Mouse (Mus musculus) embryo, embryonic 11.5 days (tissue): ENCODE measurements at regions not wholly inside any gene's neighbourhood (a gene's known extent, or its start where the extent isn't known, plus 50 kb on each side); places are given as distances from the start of the nearest gene placed in this dataset.
"Not testable (repeated sequence)": the region's sequence is repeated elsewhere in the genome, so short reads cannot be mapped to it uniquely, and the experiment has no call there.

Experiments used
- DNase-seq: peaks from one replicate; pipeline ENCODE4 v3.0.0-alpha.2; 2012; ENCODE audit warnings: low read depth, low spot score

GRCm38 (mm10) chr17:52351293-52351692 is 251.2 kb upstream of the Kcnh8 start:
- no peak for DNase-seq

DNA sequence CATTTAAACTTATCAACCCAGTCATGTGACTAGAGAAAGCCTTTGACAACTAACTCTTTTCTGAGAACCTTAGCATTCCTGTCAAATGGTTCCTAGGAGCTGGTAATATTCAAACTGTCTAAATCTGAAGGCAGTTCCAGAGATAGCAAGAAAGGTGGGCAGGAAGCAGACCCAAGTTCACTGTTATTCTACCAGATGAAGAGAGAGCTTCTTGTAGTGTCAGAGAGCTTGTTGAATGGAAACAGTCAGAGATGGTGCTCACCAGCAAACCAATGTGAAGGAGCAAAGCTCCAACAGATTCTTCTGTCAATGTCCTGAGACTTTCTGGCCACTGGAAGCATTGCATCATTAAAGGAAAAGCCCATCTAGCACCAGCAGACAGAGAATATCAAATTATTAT is 251.8 kb upstream of the Kcnh8 start:
- no peak for DNase-seq

DNA sequence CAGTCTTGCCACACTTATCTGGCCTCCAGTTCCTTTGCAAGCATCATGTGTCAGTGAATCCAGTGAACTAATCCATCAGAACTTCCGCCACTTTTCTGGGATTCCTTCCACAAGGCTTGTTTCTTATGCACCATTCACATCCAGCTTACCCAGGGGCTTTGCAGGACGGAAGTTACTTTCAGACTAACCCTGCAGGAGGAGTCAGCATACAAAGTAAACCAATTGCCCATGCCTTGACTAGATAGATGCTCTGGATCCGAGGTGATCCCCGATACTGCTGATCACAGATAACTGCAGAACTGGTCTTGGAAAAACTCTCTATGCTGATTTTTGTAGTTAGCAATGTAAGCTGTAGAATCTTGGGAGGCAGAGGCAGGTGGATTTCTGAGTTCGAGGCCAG is 252.6 kb upstream of the Kcnh8 start:
- DNase-seq: no peak

DNA sequence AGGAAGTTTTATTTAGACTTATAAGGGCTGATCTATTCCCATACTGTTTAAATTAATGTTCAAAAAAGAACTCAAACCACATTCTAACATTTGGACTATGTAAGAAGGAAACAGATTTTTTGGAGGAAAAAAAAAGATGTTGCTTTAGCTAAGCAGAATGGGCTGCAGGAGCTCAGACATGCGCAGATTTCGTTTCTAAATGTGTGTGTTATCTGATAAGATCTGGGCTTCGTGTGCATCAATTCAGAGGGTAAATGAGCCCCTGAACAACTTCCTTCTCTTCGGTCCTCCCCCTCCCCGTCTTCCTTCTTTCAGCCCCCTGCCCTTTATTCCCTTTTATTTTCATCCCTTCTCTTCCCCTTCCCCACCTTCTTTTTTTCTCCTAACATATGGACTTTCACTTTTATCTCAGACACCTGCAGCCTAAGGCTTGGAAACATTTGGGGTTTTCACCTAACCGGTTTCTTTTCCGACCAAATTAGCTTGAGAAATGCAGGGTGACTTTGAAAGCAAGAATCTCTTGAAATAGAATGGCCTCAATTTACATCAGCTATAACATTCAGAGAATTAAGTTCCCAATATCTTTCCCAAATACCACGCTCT is 253.9 kb upstream of the Kcnh8 start:
- no peak for DNase-seq

DNA sequence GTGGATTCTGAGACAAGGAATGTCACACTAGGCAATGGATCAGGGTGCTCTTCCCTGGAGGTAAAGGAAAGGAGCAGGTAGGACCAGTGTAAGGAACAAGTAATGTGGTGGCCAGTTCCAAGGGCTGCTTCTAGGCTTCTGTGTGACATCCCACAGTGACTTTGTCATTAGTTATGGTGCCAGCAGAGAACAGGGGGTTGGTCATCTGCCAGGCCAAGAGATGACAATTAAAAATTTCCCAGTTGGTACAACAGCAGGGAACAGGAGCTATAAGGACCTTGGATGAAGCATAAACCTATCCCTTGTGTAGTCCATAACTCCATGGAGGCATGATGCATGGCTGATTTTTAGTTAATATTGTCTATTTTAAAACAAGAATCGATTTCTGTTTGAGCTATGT is 281.9 kb upstream of the Kcnh8 start:
- no peak for DNase-seq

DNA sequence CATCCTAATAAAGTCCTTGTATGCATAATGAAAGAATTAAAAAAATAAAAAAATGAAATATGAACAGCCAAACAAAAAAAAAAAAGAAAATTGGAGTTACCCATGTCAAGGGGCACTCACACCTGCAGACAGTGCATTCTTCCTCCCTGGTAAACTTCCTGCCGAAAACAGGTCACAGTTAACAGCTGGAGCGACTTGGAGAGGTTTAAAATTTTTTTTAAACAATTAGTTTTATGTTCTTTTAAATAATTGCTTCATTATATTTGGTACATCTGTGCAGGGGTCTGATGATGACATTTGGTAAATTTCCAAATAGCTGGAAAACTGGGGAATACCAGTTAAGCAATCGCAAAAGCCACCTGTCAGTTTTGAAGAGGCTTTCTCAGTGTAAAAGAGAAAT is 285.5 kb upstream of the Kcnh8 start:
- DNase-seq: no peak

- no peak for DNase-seq
Measured at GRCm38 (mm10) chr17:52315879-52316278, 286.6 kb upstream of the Kcnh8 start.

DNA sequence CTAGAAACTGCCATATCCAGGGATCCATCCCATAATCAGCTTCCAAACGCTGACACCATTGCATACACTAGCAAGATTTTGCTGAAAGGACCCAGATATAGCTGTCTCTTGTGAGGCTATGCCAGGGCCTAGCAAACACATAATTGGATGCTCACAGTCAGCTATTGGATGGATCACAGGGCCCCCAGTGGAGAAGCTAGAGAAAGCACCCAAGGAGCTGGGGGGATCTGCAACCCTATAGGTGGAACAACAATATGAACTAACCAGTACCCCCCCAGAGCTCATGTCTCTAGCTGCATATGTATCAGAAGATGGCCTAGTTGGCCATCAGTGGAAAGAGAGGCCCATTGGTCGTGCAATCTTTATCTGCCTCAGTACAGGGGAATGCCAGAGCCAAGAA is 287.1 kb upstream of the Kcnh8 start:
- not testable (repeated sequence) for DNase-seq

GRCm38 (mm10) chr17:52312043-52312442 is 290.5 kb upstream of the Kcnh8 start:
- no peak for DNase-seq

- DNase-seq: no peak
Measured at GRCm38 (mm10) chr17:52308789-52309188, 293.7 kb upstream of the Kcnh8 start.

- DNase-seq: no peak
Measured at GRCm38 (mm10) chr17:52304133-52304532, 298.4 kb upstream of the Kcnh8 start.

DNA sequence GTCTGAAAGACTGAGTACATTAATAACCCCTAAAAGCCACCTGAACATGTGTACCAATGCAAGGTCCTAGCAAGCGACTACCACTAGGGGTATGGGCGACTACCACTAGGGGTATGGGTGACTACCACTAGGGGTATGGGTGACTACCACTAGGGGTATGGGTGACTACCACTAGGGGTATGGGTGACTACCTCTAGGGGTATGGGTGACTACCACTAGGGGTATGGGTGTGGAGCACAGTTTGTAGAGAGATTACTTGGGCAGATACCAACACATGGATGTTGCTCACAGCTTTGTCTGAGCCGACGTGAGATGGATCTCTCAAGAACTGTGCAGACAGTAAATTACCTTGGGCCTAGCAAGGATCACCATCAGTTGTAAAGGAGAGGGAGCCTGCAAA is 299.2 kb upstream of the Kcnh8 start:
- no peak for DNase-seq

- DNase-seq: no peak
Measured at GRCm38 (mm10) chr17:52299769-52300168, 302.7 kb upstream of the Kcnh8 start.

- no peak for DNase-seq
Measured at GRCm38 (mm10) chr17:52285392-52285791, 317.1 kb upstream of the Kcnh8 start.

DNA sequence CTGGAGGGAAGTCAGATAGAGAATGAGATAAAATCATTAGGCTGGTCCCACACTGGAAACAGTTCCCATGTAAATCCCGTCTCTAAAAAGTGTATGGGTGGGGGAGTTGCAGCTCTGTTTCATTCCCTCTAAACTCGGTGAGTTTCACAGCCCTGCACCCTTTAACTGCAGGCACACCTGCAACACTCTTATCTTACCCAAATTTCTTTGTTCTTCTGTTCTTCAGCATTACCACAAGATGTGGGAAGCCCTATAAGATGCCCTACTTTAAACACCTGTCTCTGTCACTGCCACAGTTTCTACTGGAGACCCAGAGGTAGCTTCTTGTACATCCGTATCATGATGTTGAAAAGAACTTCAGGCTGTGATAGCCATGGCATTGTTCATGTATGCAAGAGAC is 320.2 kb upstream of the Kcnh8 start:
- no peak for DNase-seq

GRCm38 (mm10) chr17:52278523-52278922 is 324.0 kb upstream of the Kcnh8 start:
- DNase-seq: no peak

DNA sequence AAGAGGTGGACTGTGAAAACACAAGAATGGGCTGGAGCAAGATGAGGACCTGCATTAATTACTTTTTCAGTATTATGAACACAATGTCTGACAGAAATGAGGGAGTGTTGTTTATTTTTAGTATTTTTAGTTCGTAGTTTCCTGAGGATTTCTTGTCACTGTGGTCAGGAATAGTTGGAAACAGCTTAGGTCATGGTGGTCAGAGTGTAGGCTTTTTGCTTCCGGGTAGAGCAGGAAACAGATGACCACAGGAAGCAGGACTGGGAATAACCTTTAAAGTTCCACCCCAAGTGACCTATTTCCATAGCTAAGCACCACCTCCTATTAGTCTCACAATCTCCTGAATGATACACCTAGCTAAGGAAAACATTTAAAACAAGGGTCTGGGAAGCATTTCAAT is 333.7 kb upstream of the Kcnh8 start:
- no peak for DNase-seq

DNA sequence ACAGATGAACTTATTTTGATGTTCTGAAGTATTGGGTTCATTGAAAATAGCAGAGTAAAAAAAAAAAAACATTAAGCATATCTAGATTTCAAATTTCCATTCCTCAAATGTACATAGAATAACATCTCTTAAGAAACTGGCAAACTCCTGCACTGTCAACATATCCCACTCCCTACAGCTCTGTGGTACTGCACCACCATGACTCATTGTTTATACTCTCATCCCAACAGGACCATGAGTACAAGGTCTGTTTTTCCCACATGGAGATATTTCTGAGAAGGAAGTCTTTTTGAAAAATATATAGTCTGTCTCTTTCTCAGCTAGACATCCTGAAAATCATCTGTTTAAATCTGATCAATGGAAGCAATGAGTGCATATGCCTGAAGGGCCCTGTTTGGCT is 351.2 kb upstream of the Kcnh8 start:
- DNase-seq: no peak

- no peak for DNase-seq
Measured at GRCm38 (mm10) chr17:52225584-52225983, 376.9 kb upstream of the Kcnh8 start.

DNA sequence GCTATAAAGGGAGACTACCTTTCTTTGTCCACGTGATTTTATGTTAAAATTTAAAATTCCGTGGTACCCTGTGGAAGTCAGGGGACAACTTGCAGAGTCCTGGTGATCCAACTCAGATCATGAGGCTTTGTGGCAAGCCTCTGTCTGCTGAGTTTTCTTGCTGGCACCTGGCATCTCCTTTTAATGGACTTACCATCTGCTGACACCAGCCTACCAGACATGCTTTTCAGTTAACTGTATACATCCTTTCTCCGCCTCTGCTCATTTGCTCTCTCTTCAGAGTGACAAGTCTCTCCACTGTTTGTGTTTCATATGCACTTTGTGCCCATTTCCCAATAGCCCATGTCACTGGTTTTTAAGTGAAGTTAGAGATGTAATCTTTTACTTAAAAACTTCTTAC is 382.1 kb upstream of the Kcnh8 start:
- no peak for DNase-seq

DNA sequence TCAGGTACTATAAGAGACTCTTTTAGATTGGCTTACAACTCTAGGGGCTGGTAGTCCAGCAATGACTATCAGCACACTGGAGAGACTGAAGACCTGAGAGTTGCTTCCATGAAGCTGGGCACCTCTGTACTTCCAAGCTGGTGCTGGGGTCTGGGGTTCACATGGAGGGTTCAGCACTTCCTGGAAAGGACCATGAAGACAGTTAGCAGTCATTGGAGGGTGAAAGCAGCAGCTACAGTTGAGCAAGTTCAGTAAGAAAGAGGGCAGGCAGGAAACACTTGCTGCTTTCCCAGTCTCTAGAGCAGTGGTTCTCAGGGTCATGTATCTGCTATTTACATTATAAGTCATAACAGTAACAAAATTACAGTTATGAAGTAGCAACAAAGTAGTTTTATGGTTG is 384.3 kb upstream of the Satb1 start:
- DNase-seq: no peak

DNA sequence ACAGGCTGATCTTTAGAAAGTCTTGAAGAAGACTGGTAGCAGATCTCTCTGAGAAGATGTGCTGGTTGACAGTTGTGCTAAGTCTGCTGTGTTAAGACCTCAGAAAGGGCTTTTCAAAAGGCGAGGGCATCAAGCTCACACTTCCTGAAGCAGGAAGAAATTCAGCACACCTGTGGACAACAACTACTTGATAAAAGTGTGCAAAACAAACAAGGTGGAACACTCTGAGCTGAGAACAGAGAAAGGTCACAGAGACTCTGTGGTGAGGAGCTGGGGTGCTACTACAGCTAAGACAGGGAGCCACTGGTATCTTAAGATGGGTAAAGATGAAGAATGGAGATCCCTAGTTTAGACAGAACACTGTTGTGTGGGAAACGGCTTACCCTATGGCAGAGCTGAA is 379.9 kb upstream of the Satb1 start:
- DNase-seq: no peak

DNA sequence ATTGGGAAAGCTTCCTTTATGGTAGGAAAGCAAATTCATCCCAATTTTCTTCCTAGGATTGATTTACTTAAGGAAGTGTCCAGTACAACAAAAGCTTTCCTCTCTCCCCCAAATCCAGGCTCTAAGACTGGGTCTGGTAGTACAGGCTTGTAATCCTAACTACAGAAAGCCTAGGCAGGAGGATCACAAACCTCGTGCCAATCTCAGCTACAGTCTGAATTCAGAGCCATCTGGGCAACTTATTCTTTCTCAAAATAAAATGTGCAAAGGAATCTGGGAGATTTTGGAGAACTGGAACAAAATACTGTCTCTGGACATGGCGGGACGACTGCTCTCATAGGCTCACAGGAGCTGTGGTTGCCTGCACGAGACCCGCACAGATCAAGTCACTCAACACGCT is 377.4 kb upstream of the Satb1 start:
- no peak for DNase-seq

GRCm38 (mm10) chr17:52197731-52198130 is 364.6 kb upstream of the Satb1 start:
- no peak for DNase-seq
